Mouse (Mus musculus) hindbrain, postnatal 0 days (tissue): ENCODE results near the gene Tldc2. TPM values are rescaled to one million over a fixed set of nuclear protein-coding genes. Genes with fewer than 3 reads are reported as not detected.

ENCODE experiments used
- ATAC-seq: fragments of 200-750 bp; cut with Nextera tagmentation; 2 replicates; pipeline ENCODE4 v1.8.0; 2017; ENCODE audit warnings: mild to moderate bottlenecking, moderate TSS enrichment, moderate library complexity
- DNase-seq: peaks from one replicate; pipeline ENCODE4 v3.0.0-alpha.2; 2015; ENCODE audit warnings: low spot score
- H3K27ac ChIP-seq: fragments of 300-500 bp; sonication (generic); 2 replicates; pipeline ENCODE4 v1.5.1; 2014; ENCODE audit warnings: mild to moderate bottlenecking
- H3K27me3 ChIP-seq: fragments of 300-500 bp; sonication (generic); 2 replicates; pipeline ENCODE4 v1.6.1; 2014; ENCODE audit warnings: low read length, mixed read lengths; ENCODE audit not compliant: insufficient read depth
- H3K36me3 ChIP-seq: fragments of 300-500 bp; sonication (generic); 2 replicates; pipeline ENCODE4 v1.6.1; 2014; ENCODE audit warnings: low read length, mixed read lengths; ENCODE audit not compliant: insufficient read depth
- H3K4me1 ChIP-seq: fragments of 300-500 bp; sonication (generic); 2 replicates; pipeline ENCODE4 v1.6.1; 2014; ENCODE audit warnings: antibody characterized with exemption, low read length, mixed read lengths; ENCODE audit not compliant: insufficient read depth
- H3K4me2 ChIP-seq: fragments of 300-500 bp; sonication (generic); 2 replicates; pipeline ENCODE4 v1.6.1; 2014; ENCODE audit warnings: low read depth, mild to moderate bottlenecking, low read length, moderate library complexity, mixed read lengths
- H3K4me3 ChIP-seq: fragments of 300-500 bp; sonication (generic); 2 replicates; pipeline ENCODE4 v1.5.1; 2014; ENCODE audit warnings: low read length
- H3K9ac ChIP-seq: fragments of 300-500 bp; sonication (generic); replicated peaks from 2 replicates; pipeline ENCODE4 v1.6.1; 2014; ENCODE audit warnings: mild to moderate bottlenecking, low read length, moderate library complexity, mixed read lengths
- H3K9me3 ChIP-seq: fragments of 300-500 bp; sonication (generic); 2 replicates; pipeline ENCODE4 v1.6.1; 2016; ENCODE audit warnings: low read length, mixed read lengths
- CTCF ChIP-seq: IDR thresholded peaks from 2 replicates; pipeline ENCODE4 v1.5.1; 2016; ENCODE audit warnings: antibody characterized with exemption, control low read depth, low read depth
- WGBS: fragments of 180-500 bp; shearing (Covaris S2); extraction: QIAGEN DNeasy Blood & Tissue Kit; methylation state at CpG from one replicate; pipeline ENCODE4 v1.1.7; 2014; 5-methylcytosine and 5-hydroxymethylcytosine counted together
- polyA plus RNA-seq: library from polyadenylated mRNA; unstranded; fragments of >200 nt; fragmentation: Nextera tagmentation; extraction: Ambion mirVana; gene quantifications from 2 replicates; pipeline ENCODE4 v1.2.1, GENCODE M21; 2015
- total RNA-seq: library from RNA; depleted of rRNA; stranded (reverse); fragments of >200 nt; gene quantifications from 2 replicates; pipeline ENCODE4 v1.2.3, GENCODE M21; 2014

The Tldc2 gene
- total and polyA plus RNA-seq, 2 experiments from 2014 or later = 0.43 TPM; not detected in 1

DNA sequence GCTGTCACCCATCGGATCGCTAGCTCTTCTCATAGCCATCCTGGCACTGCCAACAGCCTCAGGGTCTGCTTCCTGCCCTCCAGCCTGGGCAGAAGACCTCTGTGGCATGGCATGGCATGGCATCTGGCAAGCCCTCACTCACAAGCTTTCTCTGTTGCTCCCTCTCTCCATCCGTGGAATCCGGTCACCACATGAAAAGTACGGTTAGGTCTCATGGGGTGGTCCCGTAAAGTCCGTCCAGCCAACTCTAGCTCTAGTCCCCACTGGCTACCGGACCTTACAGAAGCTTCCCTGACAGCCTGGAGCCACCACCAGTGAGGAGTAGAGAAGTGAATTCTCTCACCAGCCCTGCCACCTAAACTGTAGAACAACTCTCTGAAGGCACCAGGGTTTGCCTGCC, 5.5 kb upstream of the Tldc2 start:
- Histone ChIP-seq H3K27ac (no peak overlapping the region), H3K4me2 (no peak overlapping the region), H3K9me3 (no peaks in the 10 kb centered on the region), H3K36me3 (no peaks in the 10 kb centered on the region), H3K27me3 (no peaks in the 10 kb centered on the region), H3K9ac (no peak overlapping the region), H3K4me1 (peaks cover 11% of the 10 kb centered on the region), H3K4me3 (no peak overlapping the region)
- no peak for TF ChIP-seq CTCF
- 93% methylated on average over 8 of the region's 8 CpGs for WGBS
- DNase-seq (no peak), ATAC-seq (no peak)

DNA sequence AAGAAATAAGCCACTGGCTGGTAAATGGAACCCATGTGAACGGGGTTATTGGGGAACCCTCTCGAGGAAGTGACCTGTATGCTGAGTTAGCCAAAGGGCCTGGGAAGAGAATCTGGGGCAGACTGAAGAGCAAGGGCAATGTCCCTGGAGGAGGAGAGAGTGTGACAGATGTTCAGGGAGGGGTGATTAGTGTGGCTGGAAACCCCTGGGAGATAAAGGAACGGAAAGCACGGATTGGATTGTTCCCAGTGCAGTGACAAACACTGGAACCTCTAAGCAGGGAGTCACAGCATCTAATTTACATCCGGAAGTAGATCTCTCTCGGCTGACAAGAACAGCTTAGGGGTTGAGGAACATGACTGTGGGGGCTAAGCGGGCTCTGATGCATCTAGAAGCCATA, 4.9 kb upstream of the Tldc2 start:
- Histone ChIP-seq H3K4me1 (peaks cover 4% of the 10 kb centered on the region), H3K4me2 (no peak overlapping the region), H3K9me3 (no peaks in the 10 kb centered on the region), H3K27me3 (no peaks in the 10 kb centered on the region), H3K27ac (no peak overlapping the region), H3K9ac (no peak overlapping the region), H3K36me3 (no peaks in the 10 kb centered on the region), H3K4me3 (no peak overlapping the region)
- ATAC-seq (no peak), DNase-seq (no peak)
- 32% methylated on average over 7 of the region's 7 CpGs for WGBS
- TF ChIP-seq CTCF = no peak

DNA sequence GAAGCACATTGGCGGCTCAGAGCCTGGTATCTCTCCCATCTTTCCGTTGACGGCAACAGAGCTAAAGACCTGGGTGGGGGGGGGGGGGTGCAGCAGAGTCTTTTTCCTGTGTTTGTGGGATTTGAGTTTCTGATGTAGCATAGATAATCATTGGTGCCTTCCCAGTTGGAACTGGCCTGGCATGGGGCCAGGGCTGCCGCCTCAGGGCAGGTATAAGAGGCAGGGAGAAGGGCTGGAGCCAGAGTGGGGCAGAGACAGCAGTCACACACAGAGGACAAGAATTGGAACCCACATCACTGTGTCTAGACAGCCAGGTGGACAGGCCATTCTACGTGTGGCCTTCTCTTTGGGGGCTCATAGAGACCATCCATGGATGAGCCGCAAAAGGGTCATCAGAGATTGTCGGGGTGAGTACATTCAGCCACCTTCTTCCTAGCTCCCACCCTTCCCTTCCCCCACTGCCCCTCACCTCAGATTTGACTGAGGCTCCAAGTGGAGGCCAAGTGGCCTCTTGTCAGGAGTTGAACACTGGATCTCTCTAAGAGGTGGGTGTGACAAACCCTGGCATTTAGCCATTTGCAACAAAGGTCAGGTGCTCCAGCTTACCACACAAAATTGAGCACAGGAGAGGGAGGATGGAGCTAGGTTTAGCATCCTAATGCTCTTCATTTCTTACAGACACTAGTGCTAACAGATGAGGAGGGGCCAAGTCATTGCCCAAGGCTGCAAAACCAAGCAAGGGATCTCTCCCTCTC, 1.8 kb upstream of the Tldc2 start:
- Histone ChIP-seq H3K9ac (no peak overlapping the region), H3K27me3 (no peaks in the 10 kb centered on the region), H3K27ac (no peak overlapping the region), H3K36me3 (no peaks in the 10 kb centered on the region), H3K9me3 (no peaks in the 10 kb centered on the region), H3K4me1 (no peaks in the 10 kb centered on the region), H3K4me3 (no peak overlapping the region), H3K4me2 (no peak overlapping the region)
- 87% methylated on average over 7 of the region's 7 CpGs for WGBS
- ATAC-seq (no peak), DNase-seq (no peak)
- TF ChIP-seq CTCF = no peak

DNA sequence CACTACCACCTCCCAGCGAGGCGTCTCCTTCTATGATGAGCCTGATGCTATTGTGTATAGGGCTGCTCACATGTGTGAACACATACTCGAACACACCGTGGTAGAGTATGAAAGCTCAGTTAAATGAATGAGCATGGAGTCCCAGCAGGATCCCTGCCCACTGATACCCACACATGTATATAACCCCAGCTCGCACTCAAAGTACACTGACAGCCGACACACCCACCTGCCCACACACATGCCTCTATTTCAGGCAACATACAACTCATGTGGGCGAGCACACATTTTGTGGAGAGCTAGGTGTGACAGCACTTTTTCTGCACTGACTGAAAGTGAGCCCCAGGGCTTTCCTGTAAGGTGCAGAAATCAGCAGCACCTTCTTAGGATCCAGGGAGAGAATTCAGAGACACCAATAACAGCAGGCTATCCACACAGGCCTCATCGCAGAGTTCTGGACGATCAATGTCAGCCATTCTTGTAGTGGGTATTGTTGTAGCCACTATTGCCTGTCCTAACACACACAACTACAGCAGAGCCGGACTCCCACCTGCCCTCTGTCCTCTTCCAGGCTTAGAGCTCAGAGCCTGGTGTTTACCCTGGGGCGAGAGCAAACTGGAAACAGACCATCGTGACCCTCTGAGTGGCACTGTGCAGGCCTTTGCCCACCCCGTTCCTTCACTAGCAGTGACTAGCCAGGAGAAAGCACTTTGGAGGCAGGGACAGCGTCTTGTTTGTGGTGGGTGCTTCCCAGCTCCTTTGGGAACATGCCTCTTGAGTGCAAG, 872 bp downstream of the Tldc2 start:
- whole genome bisulfite sequencing = 84% methylated on average over 14 of the region's 14 CpGs
- no peak for TF ChIP-seq CTCF
- Histone ChIP-seq H3K27ac (no peak overlapping the region), H3K9me3 (no peaks in the 10 kb centered on the region), H3K36me3 (no peaks in the 10 kb centered on the region), H3K27me3 (no peaks in the 10 kb centered on the region), H3K4me3 (no peak overlapping the region), H3K4me1 (peaks cover 6% of the 10 kb centered on the region; the same call in 1 of the 2 replicates), H3K9ac (no peak overlapping the region), H3K4me2 (no peak overlapping the region)
- ATAC-seq = no peak
- no peak for DNase-seq

DNA sequence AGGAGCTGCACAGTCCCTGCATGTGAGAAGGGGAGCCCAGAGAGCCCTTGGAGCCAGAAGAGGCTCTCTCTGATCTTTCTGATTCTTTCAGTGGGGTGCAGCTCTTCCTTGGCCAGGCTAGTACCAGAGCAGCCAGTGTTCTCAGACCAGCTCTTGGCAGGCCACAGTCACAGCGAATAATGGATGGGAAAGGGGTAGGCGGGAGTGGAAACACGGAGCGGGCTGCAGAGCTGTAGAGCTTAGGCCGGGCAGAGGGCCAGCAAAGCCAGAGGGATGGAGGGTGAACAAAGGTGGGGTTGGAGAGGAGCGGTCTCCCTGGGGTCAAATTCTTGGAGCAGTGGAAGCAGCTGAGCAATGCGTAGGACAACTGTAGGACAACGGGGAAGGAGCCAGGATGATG, 5.2 kb downstream of the Tldc2 start:
- WGBS = 29% methylated on average over 8 of the region's 8 CpGs
- H3K9ac ChIP-seq = no peak overlapping the region

DNA sequence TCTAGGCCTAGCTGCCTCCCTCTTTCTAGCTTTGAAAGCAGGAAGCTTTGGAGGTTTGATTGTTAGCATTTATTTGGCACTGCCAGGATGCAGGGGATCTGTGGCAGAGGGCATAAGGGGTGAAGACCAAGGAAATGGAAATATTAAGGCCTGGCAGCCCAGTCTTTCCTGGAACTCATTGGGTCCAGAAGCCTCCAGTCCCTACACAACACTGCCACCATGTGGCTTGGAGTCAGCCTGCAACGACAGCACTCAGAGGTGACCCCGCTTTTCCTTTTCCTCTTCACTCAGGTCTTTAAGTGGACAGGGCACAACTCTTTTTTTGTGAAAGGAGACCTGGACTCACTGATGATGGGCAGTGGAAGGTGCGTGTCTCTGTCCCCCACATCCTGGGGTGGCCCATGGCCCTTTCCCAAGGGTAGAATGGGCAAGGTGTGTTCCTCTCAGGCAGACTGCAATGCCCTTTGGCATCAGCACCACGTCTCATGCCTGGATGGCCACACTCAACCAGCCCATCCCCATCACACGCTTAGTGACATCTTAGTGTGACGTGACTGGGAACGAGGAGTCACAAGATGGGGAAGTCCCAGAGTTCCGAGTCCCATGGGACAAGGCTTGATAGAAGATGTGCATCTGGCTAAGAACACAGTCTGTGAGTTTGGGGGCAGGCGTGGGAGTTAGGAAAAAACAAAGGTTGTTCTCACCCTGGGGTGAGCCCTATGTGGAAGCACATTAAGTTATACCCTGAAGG, 8.3 kb downstream of the Tldc2 start:
- 56% methylated on average over 9 of the region's 9 CpGs for WGBS
- Histone ChIP-seq H3K4me2 (no peak overlapping the region), H3K4me1 (peaks cover 6% of the 10 kb centered on the region; the same call in 1 of the 2 replicates), H3K9ac (no peak overlapping the region; the same call in 1 of the 2 replicates), H3K27me3 (no peaks in the 10 kb centered on the region), H3K36me3 (no peaks in the 10 kb centered on the region), H3K4me3 (no peak overlapping the region), H3K9me3 (no peaks in the 10 kb centered on the region), H3K27ac (no peak overlapping the region)
- ATAC-seq (peak; percentile 73), DNase-seq (peak; percentile 88)
- peak; percentile 94 for TF ChIP-seq CTCF

More for the DNA sequence above, 5.2 kb downstream of the Tldc2 start:
- no peak overlapping the region for H3K4me2 ChIP-seq
- H3K4me3 ChIP-seq = no peak overlapping the region
- no peak for TF ChIP-seq CTCF
- no peaks in the 10 kb centered on the region for H3K9me3 ChIP-seq
- no peaks in the 10 kb centered on the region for H3K27me3 ChIP-seq
- ATAC-seq = peak; percentile 74
- no peaks in the 10 kb centered on the region for H3K36me3 ChIP-seq
- peak overlapping the region; percentile 45; the same call in 1 of the 2 replicates for H3K27ac ChIP-seq
- H3K4me1 ChIP-seq = peaks cover 6% of the 10 kb centered on the region; the same call in 1 of the 2 replicates
- peak; percentile 80 for DNase-seq
